Mouse (Mus musculus) megakaryocyte progenitor cell, adult 5-6 weeks (primary cell): ENCODE results near the gene Fam3b. TPM values are rescaled to one million over a fixed set of nuclear protein-coding genes. Genes with fewer than 3 reads are reported as not detected.

Experiments
- ATAC-seq: replicated peaks from 2 replicates; pipeline ENCODE4 v1.8.0; 2016; ENCODE audit warnings: mild to moderate bottlenecking, moderate TSS enrichment, inconsistent platforms; ENCODE audit not compliant: poor library complexity
- total RNA-seq, 2 experiments: library from RNA; stranded (forward) in 1 of 2; stranded (reverse) in 1 of 2; fragments of 157-497, 149-512 nt in 1 of 2; fragments of 200-1000 nt in 1 of 2; gene quantifications; 2 replicates each; pipeline versions ENCODE4 v1.2.3 to v1.2.4; 2015 to 2017

The Fam3b gene
- total RNA-seq, 2 experiments from 2014 or later = 0.17 to 0.84 TPM

DNA sequence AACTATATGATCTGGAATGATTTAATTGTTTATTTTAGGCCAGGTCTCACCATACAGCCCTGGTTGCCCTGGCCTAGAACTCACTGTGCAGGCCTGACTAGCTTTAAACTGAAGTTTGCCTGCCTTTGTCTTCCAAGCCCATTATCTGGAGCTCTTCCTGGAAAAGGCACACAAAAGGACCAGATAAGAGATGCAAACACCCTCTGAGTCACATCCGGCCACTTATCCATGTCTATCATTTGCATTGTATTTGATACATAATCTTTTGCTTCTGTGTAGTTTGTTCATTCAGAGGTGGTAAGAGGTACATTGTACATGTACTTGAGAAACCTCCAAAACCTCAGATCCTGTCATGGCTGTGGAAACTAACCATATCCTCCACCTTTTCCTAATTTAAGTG is 91.0 kb downstream of the Fam3b start:
- no peak for ATAC-seq

DNA sequence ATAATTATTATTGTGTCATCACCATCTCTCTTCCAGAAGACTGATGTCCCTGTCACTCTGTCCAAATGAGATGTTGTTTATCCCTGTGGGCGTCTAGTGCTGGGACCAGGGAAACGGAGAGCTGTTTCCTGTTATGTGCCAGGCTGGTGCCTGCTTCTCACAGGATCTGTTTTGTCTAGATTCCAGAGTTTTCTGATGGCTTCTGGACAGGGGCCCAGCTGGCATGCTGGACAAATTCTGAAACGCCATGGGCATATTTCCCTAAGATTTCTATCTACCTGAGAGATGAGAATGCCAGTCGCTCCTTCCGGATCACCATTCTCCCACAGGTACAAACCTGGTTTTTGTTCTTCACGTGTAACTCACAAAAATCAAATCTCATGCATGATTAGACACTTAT is 92.9 kb downstream of the Fam3b start:
- no peak for ATAC-seq

Other genes with a start within 250 kb of the Fam3b start
- not detected in 2 replicates for gene Bace2, start 158.1 kb downstream of the Fam3b start, total RNA-seq (2015)
- gene Bace2, start 158.1 kb downstream of the Fam3b start, total RNA-seq (2017) = not detected in 2 replicates
- 1.4 and 1.7 TPM in 2 replicates for gene Mx1, start 51.9 kb downstream of the Fam3b start, total RNA-seq (2015)
- 3.2 and 9.5 TPM in 2 replicates for gene Mx1, start 51.9 kb downstream of the Fam3b start, total RNA-seq (2017)
- not detected in 2 replicates for gene Tmprss2, start 96.4 kb upstream of the Fam3b start, total RNA-seq (2015)
- gene Tmprss2, start 96.4 kb upstream of the Fam3b start, total RNA-seq (2017) = not detected in 2 replicates
- not detected in 2 replicates for gene Ripk4, start 249.0 kb upstream of the Fam3b start, total RNA-seq (2015)
- gene Ripk4, start 249.0 kb upstream of the Fam3b start, total RNA-seq (2017) = under 0.01 TPM in 1 of 2 replicates, not detected in the other